Mouse (Mus musculus) lung, adult 18-20 months (tissue): Measurements from ENCODE around the gene Serpinb3c.
"Not testable (repeated sequence)": the region's sequence is repeated elsewhere in the genome, so short reads cannot be mapped to it uniquely, and the experiment has no call there.

Source experiments
- DNase-seq, 2 experiments: peaks; one replicate each; pipeline ENCODE4 v3.0.0; 2022; ENCODE audit warnings: mixed read lengths in 2 of 2

The Serpinb3c gene

DNA sequence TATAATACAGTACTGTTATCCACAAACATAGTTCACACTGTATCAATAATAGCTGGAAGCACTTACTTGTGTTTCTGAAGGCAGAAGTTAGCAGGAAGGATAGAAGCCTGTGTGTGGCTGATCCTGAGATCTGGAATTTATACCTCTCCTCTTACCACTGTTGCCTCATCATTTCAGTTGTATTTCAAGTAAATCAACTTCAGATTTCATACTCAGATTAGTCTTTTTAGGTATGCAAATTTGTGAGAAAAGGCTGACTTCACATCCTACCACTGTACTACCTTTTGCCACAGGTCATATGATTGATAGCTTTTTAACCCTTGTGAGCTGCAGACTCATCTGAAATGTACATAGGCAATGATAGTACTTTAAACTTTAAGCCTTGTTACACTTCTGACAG, at the start of gene Serpinb3c, which contains the start of gene Serpinb3b:
TSS of gene Serpinb3c (minus strand) at position 111 of the 400 bp plus-strand sequence.
TSS of gene Serpinb3b (minus strand) at position 101 of the 400 bp plus-strand sequence.
- not testable (repeated sequence) for DNase-seq

DNA sequence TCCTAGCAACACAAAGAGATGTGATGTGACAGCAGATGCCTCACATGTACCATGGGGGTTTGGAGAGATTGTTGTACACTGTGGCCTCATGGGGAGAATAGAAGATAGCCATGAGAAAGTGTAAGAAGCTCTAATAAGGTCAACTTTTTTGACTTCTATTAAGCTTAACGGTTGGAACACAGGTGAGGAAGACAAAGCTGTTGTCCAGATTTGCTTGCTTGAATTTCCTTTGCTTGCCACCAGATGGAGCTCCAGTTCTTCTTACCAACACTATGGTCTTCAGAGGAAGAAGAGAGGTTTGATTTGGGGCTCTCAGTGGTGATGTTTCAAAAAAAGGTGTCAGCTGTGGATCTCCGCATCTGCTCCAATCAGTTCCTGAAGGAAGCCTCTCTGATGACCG, 35.0 kb downstream of the Serpinb3c start:
- DNase-seq = not testable (repeated sequence)
